Mouse (Mus musculus) kidney, adult 8-10 months (tissue): Measurements from ENCODE around the gene Rab6b.

Experiments used
- DNase-seq, 2 experiments: peaks; one replicate each; pipeline ENCODE4 v3.0.0; 2022

Gene Rab6b

DNA sequence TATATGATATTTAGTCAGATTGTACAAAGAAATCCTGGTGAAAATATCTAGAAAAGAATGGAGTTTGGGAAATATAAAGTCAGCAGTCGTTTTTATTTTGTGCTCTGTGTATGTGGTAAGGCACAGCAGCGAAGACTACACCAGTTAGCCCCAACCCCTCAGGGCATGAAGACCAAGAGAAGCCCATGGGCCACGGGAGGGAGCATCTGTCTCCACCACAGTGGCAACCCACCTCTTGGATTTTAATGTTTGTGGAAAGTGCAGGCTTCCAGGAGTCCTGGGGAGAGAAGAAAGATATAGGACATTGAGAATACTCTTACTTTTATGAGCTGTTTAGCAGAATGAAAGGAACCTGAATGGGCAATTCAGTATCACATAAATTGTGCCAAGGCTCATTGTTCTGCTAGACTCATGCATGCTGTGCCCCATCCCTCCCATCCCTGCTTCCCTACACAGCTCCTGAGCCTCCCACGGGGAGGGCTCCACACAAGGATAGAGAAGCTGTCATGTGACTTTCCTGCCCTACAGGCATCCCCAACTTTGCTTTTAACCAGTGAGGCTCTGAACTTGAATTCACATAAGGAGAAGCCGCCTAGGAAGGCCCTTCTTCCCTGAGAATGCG, 97.3 kb downstream of the Rab6b start:
- DNase-seq: no peak

DNA sequence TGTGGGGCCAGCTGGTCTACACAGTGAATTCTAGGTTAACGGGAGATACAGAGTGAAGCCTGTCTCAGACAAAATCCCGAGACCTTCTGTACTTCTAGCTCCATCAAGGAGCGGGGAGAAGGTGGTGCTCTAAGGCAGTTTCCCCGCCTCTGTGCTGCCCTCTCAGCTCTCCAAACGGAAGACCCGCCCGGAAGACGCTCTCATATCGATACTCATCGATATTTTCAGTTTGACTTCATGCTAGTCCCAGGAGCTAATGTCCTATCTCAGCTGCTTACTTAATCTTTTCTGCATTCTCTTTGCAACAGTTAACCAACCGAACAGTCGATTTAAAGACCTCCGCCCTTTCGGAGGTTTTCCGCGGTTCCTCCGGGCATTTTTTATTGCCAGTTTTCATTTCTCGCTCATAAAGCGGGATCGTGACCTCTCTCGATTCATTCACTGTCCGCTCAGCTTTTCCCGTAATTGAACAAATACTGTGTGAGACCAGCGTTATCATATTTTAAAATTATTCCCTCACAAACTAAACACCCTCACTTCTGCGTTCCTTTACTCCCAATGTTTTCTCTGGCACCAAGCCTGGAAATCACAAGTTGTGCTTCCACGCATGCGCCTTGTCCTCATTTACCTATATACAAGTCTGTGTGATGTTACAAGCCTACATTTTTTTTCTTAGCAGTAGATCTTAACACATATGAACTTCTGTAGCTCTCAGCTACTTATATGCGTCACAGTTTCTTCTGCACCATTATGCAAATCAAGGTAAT, 101.2 kb downstream of the Rab6b start:
- peak in 1 of 2 experiments; percentile 7 for DNase-seq

DNA sequence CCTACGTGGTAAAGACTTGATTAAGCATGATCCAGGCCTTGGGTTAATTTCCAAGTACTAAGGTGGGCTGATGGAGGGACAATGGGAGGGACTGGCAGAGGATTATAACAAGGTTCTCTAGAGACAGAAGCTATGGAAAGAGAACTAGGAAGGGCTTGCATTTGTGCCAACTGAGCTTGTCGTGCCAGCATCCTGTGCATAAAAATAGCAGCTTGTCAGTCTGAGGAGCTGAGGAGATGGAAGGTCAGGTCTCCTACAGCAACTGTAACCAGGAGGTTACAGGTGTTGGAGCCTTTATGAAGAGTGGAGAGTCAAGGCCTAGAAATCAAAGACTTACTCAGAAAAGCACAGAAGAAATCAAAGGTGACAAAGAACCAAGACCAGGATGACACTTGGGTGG, 102.0 kb downstream of the Rab6b start:
- DNase-seq: no peak

DNA sequence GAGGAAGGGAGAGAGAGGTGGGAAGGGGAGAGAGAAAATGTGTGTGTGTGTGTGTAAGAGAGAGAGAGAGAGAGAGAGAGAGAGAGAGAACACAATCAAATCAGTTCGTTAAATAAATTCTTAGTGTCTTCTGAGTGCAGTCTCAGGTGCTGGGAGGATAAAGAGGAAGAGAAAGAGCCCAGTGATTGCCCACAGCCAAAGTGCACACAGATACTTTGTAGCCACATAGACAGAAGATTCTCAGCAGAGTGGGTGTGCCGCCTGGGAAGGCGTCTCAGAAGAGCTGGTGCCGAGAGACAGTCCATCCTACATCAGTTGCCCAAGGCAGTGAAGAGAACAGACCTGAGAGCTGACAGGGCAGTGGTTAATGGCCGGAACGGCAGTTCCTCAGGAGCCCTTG, 102.7 kb downstream of the Rab6b start:
- no peak for DNase-seq

DNA sequence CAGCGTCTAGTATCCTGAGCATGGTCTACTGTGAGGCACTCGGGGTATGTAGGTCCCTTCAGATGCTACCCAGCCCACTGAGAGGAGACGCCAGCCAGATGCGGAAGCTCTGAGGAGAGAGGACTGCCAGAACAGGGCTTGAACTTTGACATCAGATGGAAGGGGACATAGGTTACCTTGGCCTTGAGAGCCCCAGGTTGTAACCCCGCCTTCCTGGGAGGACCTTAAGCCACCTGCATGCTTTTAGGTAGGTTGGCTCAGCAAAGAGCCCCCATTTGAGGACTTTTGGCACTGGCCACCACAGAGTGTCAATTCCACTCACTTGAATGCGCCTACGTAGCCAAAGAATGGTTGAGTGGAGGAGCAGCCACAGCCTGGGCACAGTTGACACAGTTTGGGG, 113.1 kb downstream of the Rab6b start:
- DNase-seq: no peak

DNA sequence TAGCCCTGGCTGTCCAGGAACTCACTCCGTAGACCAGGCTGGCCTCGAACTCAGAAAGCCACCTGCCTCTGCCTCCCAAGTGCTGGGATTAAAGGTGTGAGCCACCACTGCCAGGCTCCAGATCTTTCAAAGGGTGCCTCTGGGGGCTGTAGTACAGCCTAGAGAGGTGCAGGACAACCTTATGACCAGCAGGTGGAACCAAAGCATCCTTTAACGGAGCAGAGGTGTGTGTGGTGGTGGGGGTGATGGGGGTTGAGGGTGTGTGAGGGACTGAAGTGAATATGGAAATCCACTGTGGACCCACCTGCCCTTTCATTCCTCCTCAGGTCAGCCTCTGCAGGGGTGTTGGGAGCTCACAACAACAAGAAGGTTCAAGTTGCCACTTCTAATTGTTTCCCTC, 113.9 kb downstream of the Rab6b start:
- peak in 1 of 2 experiments; percentile 18 for DNase-seq

DNA sequence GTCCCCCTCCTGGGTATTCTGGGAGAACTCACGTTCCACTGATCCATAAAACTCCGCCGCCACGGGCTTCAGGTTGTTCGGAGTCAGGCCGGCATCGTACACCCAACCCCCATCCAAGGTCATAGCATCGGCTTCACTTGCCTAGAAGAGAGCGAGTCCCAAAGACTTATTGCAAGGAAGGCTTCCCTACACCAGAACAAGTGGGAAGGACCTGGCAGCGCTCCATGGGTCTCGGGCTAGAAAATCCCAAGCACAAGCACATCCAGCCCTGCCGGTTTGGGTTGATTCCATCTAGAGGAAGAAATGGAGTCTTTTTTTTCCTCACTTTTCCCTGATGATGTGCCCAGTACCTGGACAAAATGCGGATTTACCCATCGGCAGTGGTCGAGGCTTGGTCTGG, 115.2 kb downstream of the Rab6b start:
- DNase-seq: peak in 1 of 2 experiments; percentile 19

DNA sequence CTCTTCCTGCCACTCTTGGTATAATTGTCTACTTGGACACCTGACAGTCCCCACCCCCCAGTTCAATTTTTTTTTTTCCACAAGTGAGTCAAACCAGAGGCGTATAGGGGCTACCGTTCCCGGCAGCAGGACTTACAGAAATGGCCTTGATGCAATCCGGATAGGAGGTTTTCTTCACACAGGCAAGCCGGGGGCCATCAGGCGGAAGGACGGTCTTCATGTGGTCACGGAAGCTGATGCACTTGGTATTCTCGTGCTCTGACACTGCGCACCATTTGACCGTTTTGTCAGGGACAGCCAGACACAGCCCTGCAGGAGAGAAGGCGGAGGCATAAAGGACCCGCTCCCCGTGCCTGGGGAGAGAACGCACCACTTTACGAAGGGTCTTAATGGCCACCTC, 116.2 kb downstream of the Rab6b start:
- no peak for DNase-seq

DNA sequence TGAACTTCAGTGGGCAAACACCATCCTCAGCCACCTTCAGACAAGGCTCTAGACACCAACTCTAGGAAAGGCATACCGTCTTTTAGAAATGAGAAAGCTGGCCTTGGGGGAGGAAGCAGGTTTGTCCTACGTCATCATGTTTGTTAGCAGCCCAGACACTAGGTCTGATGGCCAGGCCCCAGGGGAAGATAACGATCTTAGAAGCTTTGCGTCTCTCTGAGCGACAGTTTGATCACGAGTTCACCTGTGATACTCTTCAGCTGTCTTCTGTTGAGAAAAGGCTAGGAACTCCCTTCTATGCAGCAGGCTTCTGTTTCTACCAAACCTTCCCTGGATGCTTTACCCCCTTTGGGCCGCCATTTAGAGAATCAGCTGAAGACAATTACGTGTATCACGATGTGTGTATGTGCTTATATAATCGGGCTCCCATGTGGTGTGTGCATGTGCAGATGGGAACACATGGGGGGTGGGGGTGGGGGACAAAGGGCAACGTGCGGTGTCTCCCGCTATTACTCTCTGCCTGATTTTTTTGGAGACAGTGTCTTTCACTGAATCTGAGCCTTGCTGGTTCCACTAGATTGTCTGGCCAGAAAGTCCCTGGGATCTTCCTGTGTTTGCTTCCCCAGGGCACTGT, 116.9 kb downstream of the Rab6b start:
- DNase-seq: no peak

DNA sequence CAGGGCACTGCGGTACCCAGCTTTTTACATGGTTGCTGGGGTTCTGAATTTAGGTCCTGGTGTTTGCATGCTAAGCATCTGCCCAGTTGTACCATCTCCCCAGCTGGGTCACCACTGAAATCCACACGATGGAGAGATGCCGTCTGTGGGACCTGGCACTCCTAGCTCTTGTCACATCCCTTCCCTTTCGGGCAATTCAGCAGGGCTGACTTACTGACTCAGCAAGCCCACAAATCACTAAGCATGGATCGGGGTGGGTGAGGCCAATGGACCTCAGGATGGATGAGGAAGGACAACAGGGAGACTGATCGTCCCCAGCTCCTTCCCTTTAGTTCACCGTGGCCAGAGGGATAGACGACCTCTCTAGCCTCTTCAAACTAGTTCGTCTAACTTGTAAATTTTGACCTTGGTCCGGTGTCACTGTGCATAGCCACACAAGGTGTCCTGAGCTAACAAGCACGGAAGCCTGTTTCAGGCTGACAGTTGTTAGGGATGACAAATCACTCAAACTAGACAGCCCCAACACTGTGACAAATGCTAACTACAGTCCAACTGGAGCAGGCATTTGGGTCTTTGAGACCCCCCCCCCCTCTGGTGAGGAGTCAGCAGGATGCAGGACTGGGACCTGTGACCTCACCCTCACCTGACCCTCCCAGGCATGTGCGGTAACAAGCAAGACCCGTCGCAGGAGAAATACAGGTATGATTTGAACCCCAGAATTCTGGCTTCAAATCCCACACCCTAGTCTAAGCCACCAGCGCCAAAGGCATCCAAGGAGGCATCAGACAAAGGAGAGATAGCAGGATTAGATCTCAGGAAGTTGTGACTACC, 117.7 kb downstream of the Rab6b start:
- DNase-seq: no peak

DNA sequence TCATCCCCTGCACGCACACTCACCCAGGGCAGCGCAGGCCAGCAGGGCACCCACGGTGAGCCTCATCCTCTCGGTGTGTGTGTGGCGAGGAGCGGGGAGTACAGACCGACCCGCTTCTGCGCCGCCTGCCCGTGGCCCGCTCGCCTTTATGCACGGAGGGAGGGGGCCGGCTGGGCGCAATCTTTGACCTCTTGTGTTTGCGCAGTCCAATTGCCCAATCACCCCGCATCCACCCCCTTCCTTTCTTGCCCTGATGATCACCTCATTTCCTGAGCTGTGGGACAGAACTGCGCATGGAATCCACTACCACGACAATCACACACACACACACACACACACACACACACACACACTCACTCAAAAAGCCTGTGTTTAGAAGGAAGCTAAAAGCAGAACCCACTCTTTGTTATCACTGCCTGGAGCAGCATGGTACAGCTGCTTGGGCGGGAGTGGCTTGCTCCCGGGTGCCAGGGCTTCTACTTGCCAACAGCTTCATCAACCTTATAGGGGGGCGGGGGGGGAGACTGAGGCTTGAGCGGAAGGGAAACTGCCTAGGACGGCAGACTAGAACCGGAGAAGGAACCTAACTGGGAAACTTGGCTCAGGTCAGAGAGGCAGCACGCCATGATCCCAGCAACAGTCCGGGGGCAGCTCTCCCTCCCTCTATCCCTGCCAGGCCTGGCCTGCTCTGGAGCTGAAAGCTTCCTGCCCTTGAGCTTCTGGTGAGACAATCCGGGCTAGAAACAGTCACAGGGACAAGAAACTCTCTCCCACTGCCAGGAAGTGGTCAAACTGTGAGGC, 118.8 kb downstream of the Rab6b start, which contains the start of the genes Gm20425 and Trf:
Gene Gm20425 (minus strand): TSS at position 157 of the 801 bp plus-strand sequence.
Gene Trf (minus strand): TSS at position 294 of the 801 bp plus-strand sequence.
- DNase-seq: peak; percentile 32 to 47

DNA sequence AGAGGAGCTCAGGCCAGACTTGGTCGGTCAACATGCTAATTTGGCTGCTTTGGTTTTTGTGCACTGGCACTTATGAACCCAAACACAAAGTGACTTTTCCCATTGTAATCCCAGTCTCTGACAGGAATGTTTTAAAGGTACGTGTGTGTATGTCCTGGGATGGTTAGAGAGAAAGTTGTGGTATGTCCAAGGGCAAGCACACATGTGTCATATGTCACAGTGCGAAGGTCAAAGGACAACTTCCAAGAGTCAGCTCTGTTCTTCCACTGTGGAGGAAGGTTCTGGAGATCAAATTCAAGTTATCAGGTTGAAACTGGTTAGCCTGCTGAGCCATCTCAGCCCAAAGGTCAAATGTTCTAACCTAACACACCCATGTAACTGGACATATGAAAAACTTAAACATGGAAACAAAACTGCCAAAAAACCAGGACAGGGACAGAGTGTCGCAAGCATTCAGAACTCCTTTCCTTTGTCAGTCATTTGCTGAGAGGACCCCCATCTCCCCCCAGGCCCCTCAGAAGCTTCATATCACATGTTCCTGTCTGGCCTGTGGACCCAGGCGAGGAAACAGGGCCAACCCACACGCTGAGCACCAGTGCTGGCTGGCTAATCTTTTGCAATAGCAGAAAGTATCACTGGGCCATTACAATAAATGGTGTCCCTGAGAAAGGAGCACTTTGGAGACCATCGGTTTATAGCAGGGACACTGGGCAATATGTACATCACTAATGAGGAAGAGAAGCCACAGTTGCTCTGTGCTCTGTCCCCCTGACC, 120.8 kb downstream of the Rab6b start:
- DNase-seq: no peak

DNA sequence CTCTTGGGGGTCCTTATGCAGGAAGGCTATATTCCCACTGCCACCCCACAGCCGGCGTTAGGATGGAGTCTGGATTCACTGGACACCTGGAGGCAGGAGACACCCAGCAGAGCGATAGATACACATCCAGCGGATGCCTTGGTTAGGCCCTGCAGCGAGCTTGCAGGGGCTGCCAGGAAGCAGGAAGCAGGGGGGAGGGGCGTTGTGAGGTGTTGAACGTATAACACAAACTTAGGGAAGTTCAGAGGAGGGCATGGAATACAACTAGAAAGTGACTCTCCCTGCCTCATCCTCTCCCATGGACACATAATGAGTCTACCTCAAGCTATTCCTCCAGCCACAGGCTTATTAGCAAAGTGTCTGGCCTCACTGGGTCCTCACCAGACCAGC, 121.4 kb downstream of the Rab6b start:
- no peak for DNase-seq

DNA sequence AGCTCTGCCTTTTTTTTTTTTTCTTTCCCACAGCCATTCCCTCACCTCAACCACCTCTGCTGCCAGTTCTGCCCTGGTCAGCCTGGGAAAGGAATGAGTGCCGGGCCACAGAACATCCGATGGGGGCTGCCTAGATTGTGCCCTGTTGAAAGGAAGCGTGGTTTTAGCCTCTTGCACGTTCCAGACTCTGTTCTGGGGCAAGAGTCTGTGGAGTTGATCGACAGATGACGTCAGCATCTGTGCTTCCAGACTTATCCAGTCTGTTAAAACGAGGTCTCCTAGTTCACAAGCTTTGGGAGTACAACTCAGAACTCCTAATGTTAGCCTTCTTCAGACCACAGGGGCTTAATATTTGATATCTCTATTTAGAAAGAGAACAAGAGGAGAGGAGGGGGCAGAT, 122.5 kb downstream of the Rab6b start:
- no peak for DNase-seq

DNA sequence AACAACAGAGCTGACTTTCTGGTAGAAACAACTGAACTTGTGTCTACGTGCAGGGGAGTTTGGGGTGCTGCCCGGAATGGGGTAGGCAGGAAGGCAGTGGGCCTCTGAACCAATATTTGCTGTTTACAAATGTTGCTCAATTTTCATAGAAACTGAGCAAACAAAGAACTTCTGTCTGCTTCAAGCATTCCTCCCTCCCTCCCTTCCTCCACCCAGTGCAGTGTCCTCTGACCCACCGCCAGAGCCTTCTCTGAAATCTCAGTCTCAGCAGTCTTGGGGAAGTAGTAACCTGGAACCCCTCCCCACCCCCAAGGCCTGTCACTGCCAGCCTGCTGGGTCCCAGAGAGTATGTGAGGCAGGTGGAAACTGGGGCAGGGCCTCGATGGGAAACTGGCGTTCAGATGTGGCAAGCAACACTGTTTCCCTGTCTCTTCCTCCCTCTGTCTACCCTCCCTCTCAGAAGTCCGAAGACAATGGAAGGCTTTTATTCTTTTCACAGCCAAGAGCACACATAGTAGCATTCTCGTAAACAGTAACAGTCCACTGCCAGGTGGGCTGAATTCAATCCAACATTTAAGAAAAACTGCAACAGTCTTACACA, 123.1 kb downstream of the Rab6b start:
- peak in 1 of 2 experiments; percentile 12 for DNase-seq
